Mouse (Mus musculus): ENCODE results near the gene 3110009E18Rik.

3110009E18Rik gene

GRCm38 (mm10) chr1:120142551-120142950, 21.6 kb downstream of the 3110009E18Rik start:
- DNase-seq (ENCODE audit: low spot score in 2 of 2): no peak

- no peak for DNase-seq (ENCODE audit: low spot score in 2 of 2)
Measured at GRCm38 (mm10) chr1:120145527-120146216, 24.7 kb downstream of the 3110009E18Rik start.

- DNase-seq (ENCODE audit: low spot score in 2 of 2): no peak
Measured at GRCm38 (mm10) chr1:120146994-120147393, 26.0 kb downstream of the 3110009E18Rik start.

- no peak for DNase-seq (ENCODE audit: low spot score in 2 of 2)
Measured at GRCm38 (mm10) chr1:120154232-120154631, 33.2 kb downstream of the 3110009E18Rik start.

- DNase-seq (ENCODE audit: low spot score in 2 of 2): no peak
Measured at GRCm38 (mm10) chr1:120155325-120155724, 34.3 kb downstream of the 3110009E18Rik start.

- DNase-seq (ENCODE audit: low spot score in 2 of 2): no peak
Measured at GRCm38 (mm10) chr1:120158474-120159127, 37.6 kb downstream of the 3110009E18Rik start.

GRCm38 (mm10) chr1:120161502-120161901, 40.5 kb downstream of the 3110009E18Rik start:
- DNase-seq (ENCODE audit: low spot score in 2 of 2): no peak

GRCm38 (mm10) chr1:120162616-120163015, 41.6 kb downstream of the 3110009E18Rik start:
- no peak for DNase-seq (ENCODE audit: low spot score in 2 of 2)

GRCm38 (mm10) chr1:120168016-120168415, 47.0 kb downstream of the 3110009E18Rik start:
- no peak for DNase-seq (ENCODE audit: low spot score in 2 of 2)

- no peak for DNase-seq (ENCODE audit: low spot score in 2 of 2)
Measured at GRCm38 (mm10) chr1:120168674-120169073, 47.7 kb downstream of the 3110009E18Rik start.

GRCm38 (mm10) chr1:120170307-120170706, 49.3 kb downstream of the 3110009E18Rik start:
- no peak for DNase-seq (ENCODE audit: low spot score in 2 of 2)

GRCm38 (mm10) chr1:120171819-120172521, 51.0 kb downstream of the 3110009E18Rik start:
- no peak for DNase-seq (ENCODE audit: low spot score in 2 of 2)

GRCm38 (mm10) chr1:120174991-120175390, 54.0 kb downstream of the 3110009E18Rik start:
- DNase-seq (ENCODE audit: low spot score in 2 of 2): no peak

GRCm38 (mm10) chr1:120176313-120176712, 55.3 kb downstream of the 3110009E18Rik start:
- DNase-seq (ENCODE audit: low spot score in 2 of 2): no peak

GRCm38 (mm10) chr1:120177141-120177540, 56.2 kb downstream of the 3110009E18Rik start:
- DNase-seq (ENCODE audit: low spot score in 2 of 2): no peak

GRCm38 (mm10) chr1:120186204-120186603, 65.2 kb downstream of the 3110009E18Rik start:
- DNase-seq (ENCODE audit: low spot score in 2 of 2): no peak

GRCm38 (mm10) chr1:120186655-120187054, 65.7 kb downstream of the 3110009E18Rik start:
- DNase-seq (ENCODE audit: low spot score in 2 of 2): no peak

- no peak for DNase-seq (ENCODE audit: low spot score in 2 of 2)
Measured at GRCm38 (mm10) chr1:120187059-120187458, 66.1 kb downstream of the 3110009E18Rik start.

- no peak for DNase-seq (ENCODE audit: low spot score in 2 of 2)
Measured at GRCm38 (mm10) chr1:120189206-120189605, 68.2 kb downstream of the 3110009E18Rik start.

- DNase-seq (ENCODE audit: low spot score in 2 of 2): no peak
Measured at GRCm38 (mm10) chr1:120190300-120190699, 69.3 kb downstream of the 3110009E18Rik start.

- no peak for DNase-seq (ENCODE audit: low spot score in 2 of 2)
Measured at GRCm38 (mm10) chr1:120190946-120191345, 70.0 kb downstream of the 3110009E18Rik start.

GRCm38 (mm10) chr1:120192321-120192720, 71.3 kb downstream of the 3110009E18Rik start:
- DNase-seq (ENCODE audit: low spot score in 2 of 2): no peak

- DNase-seq (ENCODE audit: low spot score in 2 of 2): no peak
Measured at GRCm38 (mm10) chr1:120193586-120193985, 72.6 kb downstream of the 3110009E18Rik start.
